Mouse (Mus musculus) midbrain, embryonic 14.5 days (tissue): ENCODE measurements around the gene Dffb. TPM values are rescaled to one million over a fixed set of nuclear protein-coding genes. Genes with fewer than 3 reads are reported as not detected.

Experiments used
- ATAC-seq: fragments of 200-750 bp; cut with Nextera tagmentation; 2 replicates; pipeline ENCODE4 v1.8.0; 2017; ENCODE audit warnings: moderate number of reproducible peaks, moderate library complexity; ENCODE audit not compliant: low FRiP score, low TSS enrichment
- DNase-seq: peaks from one replicate; pipeline ENCODE4 v3.0.0-alpha.2; 2015
- H3K27ac ChIP-seq: fragments of 300-500 bp; sonication (generic); replicated peaks from 2 replicates; pipeline ENCODE4 v1.5.1; 2014; ENCODE audit warnings: mild to moderate bottlenecking, low read depth, low read length, moderate library complexity
- H3K27me3 ChIP-seq: fragments of 300-500 bp; sonication (generic); 2 replicates; pipeline ENCODE4 v1.6.1; 2014; ENCODE audit warnings: low read length, control low read depth, mixed read lengths; ENCODE audit not compliant: control insufficient read depth, insufficient read depth
- H3K36me3 ChIP-seq: fragments of 300-500 bp; sonication (generic); 2 replicates; pipeline ENCODE4 v1.6.1; 2014; ENCODE audit warnings: low read length, control low read depth; ENCODE audit not compliant: control insufficient read depth, insufficient read depth
- H3K4me1 ChIP-seq: fragments of 300-500 bp; sonication (generic); 2 replicates; pipeline ENCODE4 v1.6.1; 2014; ENCODE audit warnings: mild to moderate bottlenecking, antibody characterized with exemption, low read length, control low read depth; ENCODE audit not compliant: control insufficient read depth, insufficient read depth
- H3K4me2 ChIP-seq: fragments of 300-500 bp; sonication (generic); 2 replicates; pipeline ENCODE4 v1.6.1; 2014; ENCODE audit warnings: mild to moderate bottlenecking, low read length, moderate library complexity
- H3K4me3 ChIP-seq: fragments of 300-500 bp; sonication (generic); replicated peaks from 2 replicates; pipeline ENCODE4 v1.5.1; 2014; ENCODE audit warnings: low read depth, low read length
- H3K9ac ChIP-seq: fragments of 300-500 bp; sonication (generic); replicated peaks from 2 replicates; pipeline ENCODE4 v1.6.1; 2014; ENCODE audit warnings: mild to moderate bottlenecking, low read length, moderate library complexity
- H3K9me3 ChIP-seq: fragments of 300-500 bp; sonication (generic); 2 replicates; pipeline ENCODE4 v1.6.1; 2016; ENCODE audit warnings: low read length, control low read depth, mixed read lengths; ENCODE audit not compliant: control insufficient read depth
- WGBS: fragments of 180-500 bp; shearing (Covaris S2); extraction: QIAGEN DNeasy Blood & Tissue Kit; methylation state at CpG from one replicate; pipeline ENCODE4 v1.1.7; 2014; 5-methylcytosine and 5-hydroxymethylcytosine counted together
- polyA plus RNA-seq: library from polyadenylated mRNA; unstranded; fragments of >200 nt; fragmentation: Nextera tagmentation; extraction: Ambion mirVana; gene quantifications from 2 replicates; pipeline ENCODE4 v1.2.1, GENCODE M21; 2014

Dffb gene
- polyA plus RNA-seq, 1 experiment from 2014 or later = 7.9 TPM

DNA sequence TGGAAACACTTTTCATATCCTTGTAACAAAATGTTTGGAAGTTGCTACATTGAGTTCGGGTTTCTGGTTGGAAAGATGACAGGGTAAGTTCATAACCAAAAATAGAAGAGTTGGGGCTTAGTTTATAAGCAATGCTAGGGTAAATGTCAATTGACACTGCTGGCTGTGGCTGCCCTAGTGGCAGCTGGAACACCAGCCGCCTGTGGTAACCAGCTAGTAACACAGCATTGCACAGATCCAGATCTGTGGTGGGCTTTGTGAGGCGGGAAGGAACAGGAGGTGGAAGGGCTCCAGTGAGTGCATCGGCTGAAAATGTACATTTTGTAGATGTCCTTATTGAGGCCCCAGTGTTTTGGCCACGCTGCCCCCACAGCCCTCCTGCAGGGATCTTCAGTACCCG lies 842 bp upstream of the Dffb start:
- H3K9me3 ChIP-seq = no peaks in the 10 kb centered on the region
- H3K27me3 ChIP-seq = no peaks in the 10 kb centered on the region
- H3K4me3 ChIP-seq = peak overlapping the region; percentile 94
- H3K36me3 ChIP-seq = peaks cover 31% of the 10 kb centered on the region
- H3K4me1 ChIP-seq = peaks cover 13% of the 10 kb centered on the region
- H3K27ac ChIP-seq = no peak overlapping the region
- peak overlapping the region; percentile 86 for H3K9ac ChIP-seq
- peak overlapping the region; percentile 84 for H3K4me2 ChIP-seq
- DNase-seq (no peak), ATAC-seq (no peak)
- 38% methylated on average over 6 of the region's 6 CpGs for WGBS

DNA sequence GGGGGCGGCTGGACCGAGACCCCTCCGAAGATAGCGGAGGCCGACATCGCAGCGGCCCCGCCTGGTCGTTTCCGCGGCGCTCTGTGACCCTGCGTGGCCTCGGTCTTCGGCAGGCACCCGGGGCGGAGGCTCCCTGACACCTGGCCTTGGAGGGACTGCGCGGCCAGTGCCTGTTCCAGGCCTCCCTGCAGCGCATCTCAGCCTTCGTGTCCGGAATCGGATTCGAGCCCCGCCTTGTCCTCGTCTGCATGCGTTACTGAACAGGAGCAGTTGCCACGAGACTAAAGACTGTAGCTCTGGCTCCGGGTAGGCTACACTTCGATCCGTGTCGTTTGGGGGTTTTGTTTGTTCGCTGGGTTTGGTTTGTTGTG lies 351 bp upstream of the Dffb start:
- Histone ChIP-seq H3K27ac (peak overlapping the region; percentile 75), H3K4me3 (peak overlapping the region; percentile 94), H3K4me2 (peak overlapping the region; percentile 84), H3K9me3 (no peaks in the 10 kb centered on the region), H3K9ac (peak overlapping the region; percentile 86), H3K36me3 (peaks cover 31% of the 10 kb centered on the region), H3K4me1 (peaks cover 13% of the 10 kb centered on the region), H3K27me3 (no peaks in the 10 kb centered on the region)
- DNase-seq (no peak), ATAC-seq (no peak; the same call in 1 of the 2 replicates)
- WGBS = under 1% methylated on average over 33 of the region's 33 CpGs

DNA sequence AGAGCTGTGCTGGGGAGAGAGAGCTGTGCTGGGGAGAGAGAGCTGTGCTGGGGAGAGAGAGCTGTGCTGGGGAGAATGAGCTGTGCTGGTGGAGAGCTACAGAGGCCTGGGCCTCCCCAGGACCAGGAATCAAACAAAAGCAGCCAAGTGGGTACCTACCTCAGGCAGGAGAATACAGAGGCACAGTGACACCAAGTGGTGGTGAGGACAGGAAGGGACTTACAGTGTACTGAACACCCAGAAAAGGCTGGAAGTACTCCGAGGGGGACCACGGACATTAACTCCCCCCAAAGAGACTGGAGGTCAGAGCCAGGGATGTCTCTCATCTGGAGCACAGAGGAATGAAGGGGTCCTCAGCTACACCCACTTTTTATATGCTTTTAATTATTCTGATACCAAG lies 6.9 kb downstream of the Dffb start:
- WGBS = 93% methylated on average over 2 of the region's 2 CpGs
- no peaks in the 10 kb centered on the region for H3K27me3 ChIP-seq
- no peaks in the 10 kb centered on the region for H3K4me1 ChIP-seq
- H3K36me3 ChIP-seq = peaks cover 66% of the 10 kb centered on the region
- no peak overlapping the region for H3K4me2 ChIP-seq
- H3K4me3 ChIP-seq = no peak overlapping the region
- no peaks in the 10 kb centered on the region for H3K9me3 ChIP-seq
- ATAC-seq = no peak
- peak; percentile 13 for DNase-seq
- H3K27ac ChIP-seq = no peak overlapping the region
- H3K9ac ChIP-seq = no peak overlapping the region

DNA sequence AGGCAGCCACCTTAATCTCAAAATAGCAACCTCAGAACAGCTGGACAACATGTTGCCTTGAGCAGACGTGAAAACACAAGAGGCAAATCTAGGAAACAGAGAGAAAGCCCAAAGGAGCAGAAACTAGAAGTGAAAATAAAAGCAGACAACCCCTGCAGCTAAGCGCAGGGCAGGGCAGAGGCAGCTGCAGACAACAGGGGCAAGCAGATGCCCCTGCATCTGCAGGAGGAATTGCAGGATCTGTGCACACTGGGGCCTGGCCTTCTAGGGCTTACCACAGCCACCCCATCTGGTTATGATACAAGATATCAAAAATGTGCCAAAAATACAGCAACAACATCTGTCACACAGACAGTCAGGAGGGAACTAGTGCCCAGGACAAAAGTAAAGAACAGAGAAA lies 7.4 kb downstream of the Dffb start:
- Histone ChIP-seq H3K9ac (no peak overlapping the region), H3K4me2 (no peak overlapping the region), H3K36me3 (peaks cover 71% of the 10 kb centered on the region), H3K4me1 (no peaks in the 10 kb centered on the region), H3K4me3 (no peak overlapping the region), H3K27ac (no peak overlapping the region), H3K27me3 (no peaks in the 10 kb centered on the region), H3K9me3 (no peaks in the 10 kb centered on the region)
- DNase-seq (no peak), ATAC-seq (no peak)
- 90% methylated on average over 2 of the region's 2 CpGs for WGBS

DNA sequence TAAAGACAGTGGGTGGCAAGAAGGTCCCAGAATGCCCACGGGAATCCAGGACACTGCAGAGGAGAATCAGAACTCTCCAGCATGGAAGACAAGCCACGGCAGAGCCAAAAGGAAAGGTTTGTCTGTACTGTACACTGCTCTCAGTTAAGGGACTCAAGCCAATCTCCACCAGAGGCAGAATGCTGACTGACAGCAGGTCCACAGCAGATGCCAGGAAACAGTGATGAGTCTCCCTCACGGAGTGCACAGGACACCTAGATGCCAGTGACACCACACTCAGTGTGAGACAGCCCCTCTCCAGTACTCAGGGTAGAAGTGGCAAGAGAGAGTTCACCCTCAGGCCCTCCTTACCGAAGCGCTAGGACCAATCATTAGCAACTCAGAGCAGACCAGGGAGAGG lies 8.3 kb downstream of the Dffb start:
- peaks cover 77% of the 10 kb centered on the region for H3K36me3 ChIP-seq
- ATAC-seq (no peak), DNase-seq (no peak)
- H3K27ac ChIP-seq = no peak overlapping the region
- H3K4me1 ChIP-seq = no peaks in the 10 kb centered on the region
- 92% methylated on average over 5 of the region's 5 CpGs for WGBS
- H3K9ac ChIP-seq = no peak overlapping the region
- no peak overlapping the region for H3K4me3 ChIP-seq
- H3K27me3 ChIP-seq = no peaks in the 10 kb centered on the region
- H3K9me3 ChIP-seq = no peaks in the 10 kb centered on the region
- no peak overlapping the region for H3K4me2 ChIP-seq

DNA sequence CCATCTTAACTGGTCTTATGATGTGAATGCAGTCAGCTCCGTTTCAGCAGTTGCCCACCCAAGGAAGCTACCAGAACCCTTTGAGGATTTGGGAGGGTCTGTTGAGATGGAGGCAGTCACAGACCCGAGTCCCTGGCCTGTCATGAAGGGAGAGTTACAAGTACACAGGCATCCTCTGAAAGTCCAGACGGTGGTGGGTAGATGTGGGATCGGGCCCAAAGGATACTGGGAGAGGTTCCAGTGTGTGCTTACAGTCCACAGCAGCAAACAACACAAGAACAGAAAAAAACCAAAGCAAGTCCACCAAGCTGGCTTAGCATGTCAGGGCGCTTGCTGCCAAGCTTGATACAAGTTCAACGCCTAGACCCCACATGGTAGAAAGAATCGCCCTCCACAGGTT lies 12.3 kb downstream of the Dffb start:
- Histone ChIP-seq H3K27ac (no peak overlapping the region), H3K9ac (no peak overlapping the region), H3K4me2 (no peak overlapping the region), H3K4me1 (peaks cover 9% of the 10 kb centered on the region), H3K36me3 (peaks cover 69% of the 10 kb centered on the region), H3K27me3 (no peaks in the 10 kb centered on the region), H3K4me3 (no peak overlapping the region), H3K9me3 (no peaks in the 10 kb centered on the region)
- WGBS = 84% methylated on average over 7 of the region's 7 CpGs
- no peak for DNase-seq
- ATAC-seq = no peak

DNA sequence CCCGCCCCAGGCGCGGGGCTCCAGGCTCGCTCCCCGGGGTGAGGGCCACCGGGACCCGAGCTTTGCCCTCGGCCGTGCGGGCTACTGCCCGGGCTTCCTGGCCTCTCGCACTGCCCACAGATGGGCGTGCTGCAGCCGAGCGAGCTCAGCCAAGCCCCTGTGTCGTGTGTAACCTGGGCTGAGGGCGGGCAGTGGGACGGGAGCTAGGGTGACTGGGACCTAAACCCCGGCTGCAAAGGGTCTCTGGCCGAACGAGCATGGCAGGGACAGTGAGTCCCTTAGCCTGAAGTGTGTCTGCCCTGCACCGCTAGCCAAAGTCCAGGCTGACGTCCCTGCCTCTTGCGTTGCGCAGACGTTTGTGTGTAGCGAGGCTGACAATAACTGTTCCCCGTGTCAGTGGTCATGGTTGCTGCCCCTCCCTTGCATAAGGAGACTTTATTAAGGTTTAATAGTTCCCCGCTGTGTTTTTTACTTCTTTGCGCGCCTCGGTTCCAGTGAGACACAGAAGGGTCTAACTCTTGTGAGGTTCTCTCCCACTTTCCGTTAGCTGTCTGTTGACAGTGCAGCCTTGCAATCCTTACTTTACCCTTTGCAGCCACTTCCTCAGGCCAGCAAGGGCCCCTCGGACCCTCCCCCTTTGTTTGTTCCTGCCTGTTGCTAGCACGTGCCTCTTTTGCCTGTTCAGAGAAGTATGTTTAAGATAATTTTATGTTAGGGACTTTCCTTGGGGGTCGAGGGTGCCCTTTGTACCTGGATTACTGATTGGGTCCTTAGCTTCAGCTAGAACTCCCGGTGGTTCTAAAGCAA lies 17.3 kb downstream of the Dffb start:
- peak; percentile 47 for DNase-seq
- Histone ChIP-seq H3K4me2 (peak overlapping the region; percentile 93), H3K36me3 (peaks cover 30% of the 10 kb centered on the region), H3K9me3 (no peaks in the 10 kb centered on the region), H3K4me1 (peaks cover 15% of the 10 kb centered on the region), H3K4me3 (peak overlapping the region; percentile 72), H3K27me3 (no peaks in the 10 kb centered on the region), H3K9ac (peak overlapping the region; percentile 88), H3K27ac (peak overlapping the region; percentile 78)
- ATAC-seq = peak; percentile 66
- under 1% methylated on average over 37 of the region's 37 CpGs for WGBS

DNA sequence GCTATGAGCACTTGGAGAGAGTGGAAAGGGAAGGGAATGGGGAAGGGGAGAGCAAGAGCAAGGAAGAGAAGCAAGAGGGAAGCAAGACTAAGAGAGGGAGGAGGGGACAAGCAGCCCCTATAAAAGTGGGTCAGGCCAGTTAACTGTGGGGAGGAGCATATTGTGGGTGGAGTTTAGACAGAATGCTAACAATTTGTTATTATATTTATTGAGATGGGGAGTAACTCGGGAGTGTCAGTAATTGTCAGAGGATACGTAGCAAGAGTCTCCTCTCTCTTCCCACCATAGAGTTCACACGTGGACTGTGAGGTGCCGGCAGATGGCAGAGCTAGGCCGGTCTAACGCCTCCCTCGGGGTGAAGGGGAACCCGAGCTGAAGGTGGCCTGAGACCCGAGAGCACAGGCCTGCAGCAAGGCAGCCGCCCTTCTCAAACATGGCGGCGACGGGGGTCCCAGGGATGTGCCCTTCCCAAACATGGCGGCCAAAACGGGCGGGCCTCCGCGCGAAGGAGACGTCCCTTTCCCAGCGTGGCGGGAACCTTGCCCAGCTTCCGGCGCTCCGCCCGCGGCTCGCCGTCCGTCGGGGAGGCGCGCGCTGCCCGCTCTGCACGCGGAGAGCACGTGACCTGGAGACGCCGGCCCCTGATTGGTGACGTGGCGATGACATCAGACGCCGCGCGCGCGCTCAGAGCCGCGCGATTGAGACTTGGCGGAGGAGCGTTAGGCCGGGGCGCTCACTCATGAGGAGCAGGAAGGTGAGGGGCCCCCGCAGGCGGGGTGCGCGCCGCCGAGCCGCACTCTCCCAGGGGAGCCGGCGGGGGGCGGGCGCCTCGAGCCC lies 18.1 kb downstream of the Dffb start, which contains the start of gene A430005L14Rik:
Gene A430005L14Rik (plus strand): TSS at position 669 of the 837 bp plus-strand sequence.
- peak within 1 kb of the TSS; percentile 72 for H3K4me3 ChIP-seq

More for the DNA sequence above, 18.1 kb downstream of the Dffb start, which contains the start of gene A430005L14Rik:
- peaks cover 22% of the 10 kb centered on the region for H3K36me3 ChIP-seq
- H3K4me1 ChIP-seq = peaks cover 19% of the 10 kb centered on the region
- H3K4me2 ChIP-seq = peak within 1 kb of the TSS; percentile 93
- DNase-seq = peak; percentile 99
- ATAC-seq = peak; percentile 94
- no peaks in the 10 kb centered on the region for H3K27me3 ChIP-seq
- peak within 1 kb of the TSS; percentile 92 for H3K27ac ChIP-seq
- no peaks in the 10 kb centered on the region for H3K9me3 ChIP-seq
- WGBS = 2% methylated on average over 65 of the region's 67 CpGs
- H3K9ac ChIP-seq = peak within 1 kb of the TSS; percentile 88
